Mouse (Mus musculus) forebrain, embryonic 16.5 days (tissue): ENCODE data around the gene Gm20767. TPM values are rescaled to one million over a fixed set of nuclear protein-coding genes. Genes with fewer than 3 reads are reported as not detected.
"Not testable (repeated sequence)": the region's sequence is repeated elsewhere in the genome, so short reads cannot be mapped to it uniquely, and the experiment has no call there.

Experiments
- ATAC-seq: fragments of 200-750 bp; cut with Nextera tagmentation; 2 replicates; pipeline ENCODE4 v1.8.0; 2017; ENCODE audit warnings: mild to moderate bottlenecking, moderate library complexity
- H3K27ac ChIP-seq: fragments of 300-500 bp; sonication (generic); 2 replicates; pipeline ENCODE4 v1.5.1; 2014; ENCODE audit warnings: low read length, control low read depth
- H3K27me3 ChIP-seq: fragments of 300-500 bp; sonication (generic); replicated peaks from 2 replicates; pipeline ENCODE4 v1.6.1; 2014; ENCODE audit warnings: low read length; ENCODE audit not compliant: control insufficient read depth, insufficient read depth
- H3K36me3 ChIP-seq: fragments of 300-500 bp; sonication (generic); 2 replicates; pipeline ENCODE4 v1.6.1; 2014; ENCODE audit not compliant: control insufficient read depth, insufficient read depth
- H3K4me1 ChIP-seq: fragments of 300-500 bp; sonication (generic); replicated peaks from 2 replicates; pipeline ENCODE4 v1.6.1; 2014; ENCODE audit warnings: low read length; ENCODE audit not compliant: control insufficient read depth, insufficient read depth
- H3K4me2 ChIP-seq: fragments of 300-500 bp; sonication (generic); 2 replicates; pipeline ENCODE4 v1.6.1; 2014; ENCODE audit warnings: mild to moderate bottlenecking, low read length, control low read depth
- H3K4me3 ChIP-seq: fragments of 300-500 bp; sonication (generic); replicated peaks from 2 replicates; pipeline ENCODE4 v1.5.1; 2014; ENCODE audit warnings: mild to moderate bottlenecking, low read length, control low read depth
- H3K9ac ChIP-seq: fragments of 300-500 bp; sonication (generic); replicated peaks from 2 replicates; pipeline ENCODE4 v1.6.1; 2014; ENCODE audit warnings: low read depth, low read length, control low read depth
- H3K9me3 ChIP-seq: fragments of 300-500 bp; sonication (generic); 2 replicates; pipeline ENCODE4 v1.6.1; 2016; ENCODE audit warnings: low read length; ENCODE audit not compliant: control insufficient read depth
- WGBS: fragments of 180-500 bp; shearing (Covaris S2); extraction: QIAGEN DNeasy Blood & Tissue Kit; methylation state at CpG from one replicate; pipeline ENCODE4 v1.1.7; 2014; 5-methylcytosine and 5-hydroxymethylcytosine counted together
- polyA plus RNA-seq: library from polyadenylated mRNA; unstranded; fragments of >200 nt; fragmentation: Nextera tagmentation; extraction: Ambion mirVana; gene quantifications from 2 replicates; pipeline ENCODE4 v1.2.1, GENCODE M21; 2015

Gm20767 gene
- polyA plus RNA-seq: not detected in 2 replicates

GRCm38 (mm10) chr13:120139946-120140345 is at the start of gene Gm20767:
Gene Gm20767 (plus strand): TSS chr13:120140246.
- H3K4me3 ChIP-seq, H3K27ac ChIP-seq, H3K9ac ChIP-seq, ATAC-seq, H3K27me3 ChIP-seq, H3K4me1 ChIP-seq, H3K9me3 ChIP-seq, H3K4me2 ChIP-seq, H3K36me3 ChIP-seq: not testable (repeated sequence)
- 91% methylated on average over 1 of the region's 5 CpGs for WGBS

GRCm38 (mm10) chr13:120092950-120093349 is 47.1 kb upstream of the Gm20767 start:
- H3K9me3 ChIP-seq, H3K27ac ChIP-seq, H3K4me1 ChIP-seq, H3K27me3 ChIP-seq, H3K4me2 ChIP-seq, ATAC-seq, H3K36me3 ChIP-seq, H3K4me3 ChIP-seq, H3K9ac ChIP-seq: not testable (repeated sequence)
- WGBS: no CpG with 5 or more reads among the region's 13 CpGs

- H3K9me3 ChIP-seq, H3K4me2 ChIP-seq, H3K4me1 ChIP-seq, H3K9ac ChIP-seq, H3K4me3 ChIP-seq, H3K36me3 ChIP-seq, H3K27ac ChIP-seq, H3K27me3 ChIP-seq: not testable (repeated sequence)
- WGBS: under 1% methylated on average over 23 of the region's 38 CpGs
- peak; percentile 77 for ATAC-seq
Observed at GRCm38 (mm10) chr13:120096241-120096937, 43.7 kb upstream of the Gm20767 start.

GRCm38 (mm10) chr13:120096938-120097256 is 43.1 kb upstream of the Gm20767 start:
- ATAC-seq: peak; percentile 32
- not testable (repeated sequence) for H3K4me3 ChIP-seq

GRCm38 (mm10) chr13:120099327-120099726 is 40.7 kb upstream of the Gm20767 start:
- WGBS: no CpG with 5 or more reads among the region's 5 CpGs
- H3K4me1 ChIP-seq, H3K9me3 ChIP-seq, H3K4me2 ChIP-seq, H3K36me3 ChIP-seq, H3K4me3 ChIP-seq, H3K27ac ChIP-seq, H3K9ac ChIP-seq, H3K27me3 ChIP-seq, ATAC-seq: not testable (repeated sequence)

More at GRCm38 (mm10) chr13:120096938-120097256, 43.1 kb upstream of the Gm20767 start:
- H3K27ac ChIP-seq, H3K4me2 ChIP-seq, H3K9ac ChIP-seq, H3K36me3 ChIP-seq, H3K4me1 ChIP-seq, H3K27me3 ChIP-seq, H3K9me3 ChIP-seq: not testable (repeated sequence)
- 0% methylated on average over 6 of the region's 13 CpGs for WGBS

- H3K4me1 ChIP-seq, ATAC-seq, H3K4me3 ChIP-seq, H3K9me3 ChIP-seq, H3K27ac ChIP-seq, H3K9ac ChIP-seq, H3K27me3 ChIP-seq, H3K4me2 ChIP-seq, H3K36me3 ChIP-seq: not testable (repeated sequence)
- WGBS: no CpG with 5 or more reads among the region's 5 CpGs
Observed at GRCm38 (mm10) chr13:120106504-120106903, 33.5 kb upstream of the Gm20767 start.

- not testable (repeated sequence) for H3K4me1 ChIP-seq, H3K4me2 ChIP-seq, H3K9me3 ChIP-seq, ATAC-seq, H3K9ac ChIP-seq, H3K27ac ChIP-seq, H3K36me3 ChIP-seq, H3K27me3 ChIP-seq, H3K4me3 ChIP-seq
- 73% methylated on average over 2 of the region's 2 CpGs for WGBS
Observed at GRCm38 (mm10) chr13:120107000-120107399, 33.0 kb upstream of the Gm20767 start.

GRCm38 (mm10) chr13:120142348-120142747 is 2.3 kb downstream of the Gm20767 start:
- not testable (repeated sequence) for H3K4me2 ChIP-seq, H3K9ac ChIP-seq, H3K27me3 ChIP-seq, H3K36me3 ChIP-seq, H3K27ac ChIP-seq, ATAC-seq, H3K4me3 ChIP-seq, H3K4me1 ChIP-seq, H3K9me3 ChIP-seq
- WGBS: 69% methylated on average over 2 of the region's 3 CpGs

GRCm38 (mm10) chr13:120149660-120150407 is 9.8 kb downstream of the Gm20767 start:
- not testable (repeated sequence) for H3K4me1 ChIP-seq, H3K27ac ChIP-seq, H3K4me3 ChIP-seq, H3K9me3 ChIP-seq, H3K9ac ChIP-seq, ATAC-seq, H3K27me3 ChIP-seq, H3K36me3 ChIP-seq, H3K4me2 ChIP-seq
- WGBS: 72% methylated on average over 3 of the region's 4 CpGs
